Mouse (Mus musculus) fat pad, adult 2 months (tissue): ENCODE data around the gene Iqcb1.
A peak's percentile ranks its signal among the peaks of the same experiment; 100 is the strongest.
"Not testable (repeated sequence)": the region's sequence is repeated elsewhere in the genome, so short reads cannot be mapped to it uniquely, and the experiment has no call there.

ENCODE experiments used
- DNase-seq: peaks from one replicate; pipeline ENCODE4 v3.0.0-alpha.2; 2011; ENCODE audit warnings: low read depth, low spot score; ENCODE audit errors: extremely low read depth

Iqcb1 gene

DNA sequence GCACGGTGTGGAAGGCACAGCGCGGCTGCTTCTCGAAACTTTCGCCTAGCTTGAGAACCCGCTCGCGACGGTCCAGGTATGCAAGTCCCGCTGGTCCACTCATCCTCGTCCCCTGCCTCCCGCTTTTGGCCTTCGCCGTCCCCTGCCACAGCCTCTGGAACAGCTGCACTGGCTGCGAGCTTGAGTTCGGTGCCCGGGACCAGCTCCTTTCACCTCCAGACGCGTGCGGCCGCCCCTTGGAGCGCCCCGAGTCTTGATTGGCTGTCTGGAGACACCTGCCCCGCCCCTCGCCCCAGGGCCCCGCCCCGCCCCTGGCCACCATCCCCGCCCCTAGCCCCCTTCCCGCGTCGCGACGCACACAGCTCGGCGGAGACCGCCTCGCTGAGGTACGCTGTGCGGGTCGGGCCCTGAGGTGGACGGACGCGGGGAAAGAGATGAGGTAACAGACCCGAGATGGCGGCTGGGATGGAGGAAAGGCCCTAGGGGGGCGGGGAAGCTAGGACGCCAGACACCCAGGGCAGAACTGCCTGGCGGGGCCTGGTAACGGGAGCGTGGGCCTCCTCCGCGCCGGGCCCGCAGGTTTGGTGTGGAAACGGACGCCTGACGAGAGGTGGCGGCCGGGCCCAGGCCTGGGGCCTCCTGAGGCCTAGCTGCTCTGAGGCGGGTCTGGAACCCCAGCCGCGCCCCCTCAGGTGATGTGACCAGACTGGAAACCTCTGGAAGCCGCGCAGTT lies at the start of gene Iqcb1:
Gene Iqcb1 (plus strand): TSS at position 332 of the 733 bp plus-strand sequence.
- no peak for DNase-seq

GRCm38 (mm10) chr16:36784146-36784545 lies 44.0 kb upstream of the Iqcb1 start:
- DNase-seq, result no peak

GRCm38 (mm10) chr16:36784594-36785313 lies 43.4 kb upstream of the Iqcb1 start, which contains the start of gene Slc15a2:
TSS of gene Slc15a2 (minus strand) at chr16:36784962.
- DNase-seq, result no peak

GRCm38 (mm10) chr16:36786466-36786865 lies 41.7 kb upstream of the Iqcb1 start:
- DNase-seq, result no peak

DNA sequence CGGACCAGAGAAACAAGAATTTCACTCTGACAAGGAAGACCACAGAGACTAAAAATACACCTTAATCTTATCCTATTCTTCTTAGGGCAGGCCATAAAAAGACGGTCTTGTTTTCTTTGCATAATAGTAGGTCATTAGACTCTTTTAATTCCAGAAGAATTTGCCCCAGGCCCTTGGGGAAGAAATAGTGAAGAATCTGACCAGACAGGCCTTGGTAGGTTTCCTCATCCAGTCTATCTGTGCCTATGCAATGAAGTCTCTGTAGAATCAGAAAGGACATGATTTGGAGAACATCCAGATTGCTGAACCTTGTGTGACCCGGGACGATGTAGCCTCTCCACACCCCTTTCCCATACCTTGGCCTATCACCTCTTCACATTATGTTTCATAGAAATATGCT lies 38.0 kb upstream of the Iqcb1 start:
- peak; percentile 65 for DNase-seq

GRCm38 (mm10) chr16:36794976-36795375 lies 33.2 kb upstream of the Iqcb1 start:
- no peak for DNase-seq

DNA sequence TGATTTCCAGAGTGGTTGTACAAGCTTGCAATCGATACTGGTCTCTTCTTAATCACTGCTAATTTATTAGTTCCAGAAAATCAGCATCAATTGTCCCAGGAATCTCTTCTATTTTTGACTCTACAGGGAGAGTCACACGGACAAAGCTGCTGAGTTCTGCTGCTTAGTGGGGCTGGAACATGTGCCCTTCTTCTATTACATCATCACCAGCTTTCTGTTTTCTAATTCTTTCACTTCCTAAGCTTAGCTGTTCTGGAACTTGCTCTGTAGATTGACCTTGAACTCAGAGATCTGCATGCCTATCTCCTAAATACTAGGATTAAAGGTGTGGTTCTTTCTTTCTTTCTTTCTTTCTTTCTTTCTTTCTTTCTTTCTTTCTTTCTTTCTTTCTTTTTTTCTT lies 29.9 kb upstream of the Iqcb1 start:
- no peak for DNase-seq

GRCm38 (mm10) chr16:36802361-36802760 lies 25.8 kb upstream of the Iqcb1 start:
- no peak for DNase-seq

DNA sequence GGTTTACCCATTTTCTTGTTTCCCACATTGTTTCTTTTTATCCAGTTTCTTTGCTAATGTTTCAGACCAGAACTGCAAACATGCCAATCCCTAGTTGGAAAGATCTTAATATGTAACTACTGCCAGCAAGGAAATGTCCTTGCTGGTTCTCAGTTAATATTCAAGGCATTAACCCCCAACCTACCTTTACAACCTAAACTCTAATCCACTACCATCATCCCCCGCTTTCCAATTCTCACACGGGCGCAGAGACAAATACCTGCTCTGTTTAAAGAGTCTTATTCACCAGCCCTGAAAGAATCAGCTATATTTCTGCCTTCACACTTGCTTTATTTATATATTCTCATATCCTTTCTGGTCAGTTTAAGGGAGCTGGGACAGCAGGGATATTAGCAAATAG lies 19.6 kb upstream of the Iqcb1 start:
- DNase-seq, result no peak

DNA sequence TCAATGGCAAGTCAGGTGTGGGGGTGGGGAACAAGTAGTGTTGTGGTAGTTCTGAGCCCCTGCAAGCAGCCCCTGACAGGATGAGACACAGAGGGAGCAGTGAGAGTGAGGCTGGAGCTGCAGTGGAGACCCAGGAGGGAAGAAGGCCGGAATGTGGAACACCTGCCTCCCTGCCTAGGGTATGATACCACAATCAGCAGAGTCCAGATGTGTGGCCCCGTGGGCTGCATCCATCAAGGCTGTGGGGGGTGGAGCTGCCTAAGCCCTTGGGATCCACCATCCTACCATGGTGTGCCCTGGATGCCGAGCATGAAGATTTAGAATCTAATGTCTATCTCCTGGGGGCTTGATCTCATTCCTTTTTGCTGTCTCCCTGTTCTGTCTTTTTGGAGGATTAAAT lies 14.5 kb upstream of the Iqcb1 start:
- no peak for DNase-seq

- no peak for DNase-seq
Measured at GRCm38 (mm10) chr16:36816916-36817315, 11.3 kb upstream of the Iqcb1 start.

GRCm38 (mm10) chr16:36817321-36817926 lies 10.8 kb upstream of the Iqcb1 start:
- DNase-seq, result no peak

GRCm38 (mm10) chr16:36820016-36820415 lies 8.2 kb upstream of the Iqcb1 start:
- DNase-seq, result no peak

DNA sequence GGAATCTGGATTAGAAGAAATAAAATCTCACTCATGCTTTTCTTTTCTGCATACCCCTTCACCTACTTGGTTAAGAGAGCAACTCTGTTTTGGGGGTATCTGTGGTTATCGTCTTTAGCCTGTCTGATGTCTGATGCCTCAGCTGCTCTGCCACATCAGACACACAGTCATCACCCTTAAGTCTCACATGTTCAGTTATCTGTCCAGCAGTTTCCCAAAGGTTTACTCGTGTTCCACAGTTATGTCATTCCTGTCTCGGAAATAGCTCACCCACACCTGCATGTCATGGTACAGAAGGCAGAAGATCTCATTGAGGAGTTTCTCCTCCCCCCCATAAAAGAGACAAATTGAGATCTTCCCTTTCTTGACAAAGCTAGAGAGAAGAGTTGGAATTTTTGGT lies 7.4 kb upstream of the Iqcb1 start:
- DNase-seq, result no peak

- no peak for DNase-seq
Measured at GRCm38 (mm10) chr16:36821474-36821873, 6.7 kb upstream of the Iqcb1 start.

DNA sequence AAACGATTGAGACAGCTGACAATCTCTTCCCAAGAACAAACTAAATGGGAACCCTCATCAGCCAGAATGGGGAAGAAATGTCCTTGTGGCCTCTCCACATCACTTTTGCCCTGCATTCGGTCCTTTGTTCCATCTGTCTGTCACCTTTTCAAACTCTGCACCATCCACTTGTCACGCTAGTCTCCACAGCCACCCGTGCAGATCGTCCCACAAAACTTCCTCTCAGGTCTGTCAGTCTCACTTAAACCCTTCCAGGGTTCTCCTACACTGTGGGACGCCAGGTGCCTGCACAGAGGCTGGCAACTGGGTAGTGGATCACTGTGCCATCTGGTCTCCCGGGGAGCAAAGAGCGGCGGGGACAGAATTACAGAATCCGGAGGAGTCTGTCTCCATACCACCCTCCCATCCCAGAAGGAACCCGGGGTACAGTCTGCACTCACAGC lies 553 bp upstream of the Iqcb1 start:
- no peak for DNase-seq

GRCm38 (mm10) chr16:36828820-36829219 lies 635 bp downstream of the Iqcb1 start:
- no peak for DNase-seq

DNA sequence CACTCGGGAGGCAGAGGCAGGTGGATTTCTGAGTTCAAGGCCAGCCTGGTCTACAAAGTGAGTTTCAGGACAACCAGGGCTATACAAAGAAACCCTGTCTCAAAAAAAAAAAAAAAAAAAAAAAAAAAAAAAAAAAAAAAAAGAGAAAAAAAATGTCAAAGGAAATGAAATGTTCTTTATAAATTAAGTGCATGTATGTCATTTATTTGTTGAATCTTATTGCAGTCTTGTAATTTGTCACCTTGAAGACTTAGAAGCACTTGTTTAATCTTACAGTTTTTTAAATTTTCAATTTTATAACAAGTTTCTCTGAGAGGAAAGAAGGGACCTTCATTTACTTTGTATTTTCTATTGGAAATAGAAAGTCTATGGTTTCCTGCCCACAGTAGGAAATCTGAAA lies 18.7 kb downstream of the Iqcb1 start:
- not testable (repeated sequence) for DNase-seq

GRCm38 (mm10) chr16:36851202-36851601 lies 23.0 kb downstream of the Iqcb1 start:
- no peak for DNase-seq

GRCm38 (mm10) chr16:36863585-36863984 lies 35.4 kb downstream of the Iqcb1 start:
- no peak for DNase-seq

- DNase-seq, result no peak
Measured at GRCm38 (mm10) chr16:36869442-36869841, 41.3 kb downstream of the Iqcb1 start.
